Mouse (Mus musculus): ENCODE data around the gene Sema7a. TPM values are rescaled to one million over a fixed set of nuclear protein-coding genes. Genes with fewer than 3 reads are reported as not detected.

Gene Sema7a
- total RNA-seq, 2 experiments from 2014 or later, result 126 to 148 TPM

GRCm38 (mm10) chr9:57956196-57956837 lies 16.4 kb downstream of the Sema7a start:
- intact Hi-C loops (cut with DNase I), result no loop called here
- DNase-seq (ENCODE audit: low spot score in 2 of 2), result no peak

- DNase-seq (ENCODE audit: low spot score in 2 of 2), result no peak
- intact Hi-C loops (cut with DNase I), result no loop called here
Observed at GRCm38 (mm10) chr9:57956838-57957236, 16.9 kb downstream of the Sema7a start.

DNA sequence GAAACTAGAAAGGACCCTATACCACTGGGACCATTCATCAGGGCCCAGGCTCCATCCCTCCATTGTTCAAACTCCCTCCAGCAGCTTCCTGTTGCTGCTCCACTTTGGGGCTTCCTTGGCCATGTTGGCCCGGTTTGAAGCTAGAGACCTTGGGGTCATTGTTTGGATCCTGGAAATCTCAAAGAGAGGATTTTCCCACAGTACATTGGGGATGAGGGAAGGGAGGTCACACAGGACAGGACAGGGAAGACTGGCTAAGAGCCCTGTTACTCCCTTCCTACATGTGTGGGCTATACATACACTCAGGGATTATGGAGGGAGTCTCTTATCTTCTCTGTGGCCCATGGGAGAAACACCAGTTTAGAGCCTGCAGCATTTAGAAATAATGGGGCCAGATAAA lies 18.7 kb downstream of the Sema7a start:
- intact Hi-C loops (cut with DNase I), result no loop called here
- DNase-seq (ENCODE audit: low spot score in 2 of 2), result no peak

- intact Hi-C loops (cut with DNase I), result no loop called here
- no peak for DNase-seq (ENCODE audit: low spot score in 2 of 2)
Observed at GRCm38 (mm10) chr9:57959399-57959798, 19.5 kb downstream of the Sema7a start.

DNA sequence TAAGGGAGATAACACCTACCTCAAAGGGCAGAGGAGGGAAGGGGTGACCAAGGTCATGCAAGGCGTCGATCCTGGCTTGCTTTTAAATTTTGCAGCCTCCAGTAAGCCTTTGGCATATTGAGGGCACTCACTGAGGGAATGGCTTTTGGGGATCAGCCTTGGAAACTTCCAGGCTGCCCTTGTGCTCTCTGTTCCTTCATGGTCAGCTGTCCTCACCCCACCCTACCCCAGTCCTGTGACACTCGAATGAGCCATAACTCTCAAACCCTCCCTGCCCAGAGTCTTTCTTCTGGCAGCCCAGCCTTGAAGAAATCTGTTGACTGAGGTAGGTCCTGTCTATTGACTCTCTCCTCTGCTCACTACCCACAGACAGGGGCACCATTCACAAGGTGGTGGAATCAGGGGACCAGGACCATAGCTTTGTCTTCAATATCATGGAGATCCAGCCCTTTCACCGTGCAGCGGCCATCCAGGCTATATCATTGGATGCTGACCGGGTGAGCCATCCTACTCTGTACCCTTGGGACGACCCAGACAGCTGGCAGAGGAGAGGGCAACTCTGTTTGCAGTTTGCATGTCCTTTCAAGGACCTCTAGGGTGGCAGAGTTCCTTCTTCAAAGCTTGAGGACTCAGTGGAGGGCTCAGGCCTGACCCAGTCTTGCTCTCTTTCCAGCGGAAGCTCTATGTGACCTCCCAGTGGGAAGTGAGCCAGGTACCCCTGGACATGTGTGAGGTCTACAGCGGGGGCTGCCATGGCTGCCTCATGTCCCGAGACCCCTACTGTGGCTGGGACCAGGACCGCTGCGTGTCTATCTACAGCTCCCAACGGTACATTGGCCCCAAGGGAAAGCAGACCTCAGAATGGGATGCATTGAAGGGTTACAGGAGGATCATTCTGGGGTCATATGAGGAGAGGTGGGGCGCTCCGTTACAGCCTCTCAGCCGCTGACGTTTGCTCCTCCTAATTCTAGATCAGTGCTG lies 20.3 kb downstream of the Sema7a start:
- DNase-seq (ENCODE audit: low spot score in 2 of 2), result no peak
- intact Hi-C loops (cut with DNase I), result no loop called here

- DNase-seq (ENCODE audit: low spot score in 2 of 2), result no peak
- intact Hi-C loops (cut with DNase I), result no loop called here
Observed at GRCm38 (mm10) chr9:57961226-57961625, 21.3 kb downstream of the Sema7a start.

GRCm38 (mm10) chr9:57961863-57962778 lies 22.2 kb downstream of the Sema7a start:
- DNase-seq (ENCODE audit: low spot score in 2 of 2), result no peak
- intact Hi-C loops (cut with DNase I), result no loop called here

DNA sequence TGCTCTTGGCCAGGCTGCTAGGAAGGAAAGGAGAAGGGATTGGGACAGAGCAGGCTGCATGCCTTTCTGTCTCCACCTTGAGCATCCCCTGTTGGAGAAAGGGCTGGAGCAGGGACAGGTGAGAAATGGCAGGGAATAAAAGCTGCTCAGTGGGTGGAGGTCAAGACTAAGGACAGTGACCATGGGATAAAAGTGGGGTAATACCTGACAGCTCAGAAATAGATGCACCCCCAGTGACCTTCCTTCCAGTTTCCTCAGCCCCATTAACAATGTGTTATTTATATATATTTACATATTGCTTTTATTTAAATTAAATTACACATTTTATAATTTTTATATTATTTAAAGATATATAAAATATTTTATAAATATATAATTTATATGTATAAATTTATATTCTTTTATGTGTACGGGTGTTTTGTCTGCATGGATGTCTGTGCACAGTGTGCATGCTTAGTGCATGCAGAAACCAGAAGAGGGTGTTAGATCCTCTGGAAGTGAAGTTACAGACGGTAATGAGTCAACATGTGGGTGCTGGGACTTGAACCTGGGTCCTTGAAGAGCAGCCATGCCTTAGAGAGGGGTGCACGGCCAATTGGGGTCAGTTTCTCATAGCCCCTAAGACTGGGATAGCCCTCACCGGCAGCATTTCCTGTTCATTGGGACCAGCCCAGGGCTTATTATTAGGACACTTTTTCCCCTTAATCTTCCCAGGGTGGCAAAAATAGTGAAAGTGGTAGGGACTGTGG lies 23.5 kb downstream of the Sema7a start:
- intact Hi-C loops (cut with DNase I), result no loop called here
- no peak for DNase-seq (ENCODE audit: low spot score in 2 of 2)

DNA sequence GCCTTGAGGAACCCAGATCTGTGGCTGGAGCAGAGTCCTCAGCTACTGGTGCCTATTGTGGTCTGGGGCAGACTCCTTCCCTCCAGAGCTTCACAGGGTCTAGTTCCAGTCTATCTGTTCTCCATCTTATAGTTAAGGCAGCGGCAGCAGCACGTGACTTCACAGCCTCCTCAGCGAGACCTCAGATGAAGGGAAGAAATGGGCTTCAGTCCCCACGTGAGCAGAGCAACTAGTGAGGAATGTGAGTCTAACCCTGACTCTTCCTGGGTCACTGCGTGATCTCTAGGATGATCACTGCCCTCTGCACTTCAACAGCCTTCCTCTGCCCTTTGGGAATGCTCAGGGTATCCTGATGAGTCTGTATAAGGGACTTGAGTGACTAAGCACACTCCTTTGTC lies 24.1 kb downstream of the Sema7a start:
- intact Hi-C loops (cut with DNase I), result no loop called here
- no peak for DNase-seq (ENCODE audit: low spot score in 2 of 2)

- intact Hi-C loops (cut with DNase I), result no loop called here
- no peak for DNase-seq (ENCODE audit: low spot score in 2 of 2)
Observed at GRCm38 (mm10) chr9:57964528-57965250, 24.8 kb downstream of the Sema7a start.

DNA sequence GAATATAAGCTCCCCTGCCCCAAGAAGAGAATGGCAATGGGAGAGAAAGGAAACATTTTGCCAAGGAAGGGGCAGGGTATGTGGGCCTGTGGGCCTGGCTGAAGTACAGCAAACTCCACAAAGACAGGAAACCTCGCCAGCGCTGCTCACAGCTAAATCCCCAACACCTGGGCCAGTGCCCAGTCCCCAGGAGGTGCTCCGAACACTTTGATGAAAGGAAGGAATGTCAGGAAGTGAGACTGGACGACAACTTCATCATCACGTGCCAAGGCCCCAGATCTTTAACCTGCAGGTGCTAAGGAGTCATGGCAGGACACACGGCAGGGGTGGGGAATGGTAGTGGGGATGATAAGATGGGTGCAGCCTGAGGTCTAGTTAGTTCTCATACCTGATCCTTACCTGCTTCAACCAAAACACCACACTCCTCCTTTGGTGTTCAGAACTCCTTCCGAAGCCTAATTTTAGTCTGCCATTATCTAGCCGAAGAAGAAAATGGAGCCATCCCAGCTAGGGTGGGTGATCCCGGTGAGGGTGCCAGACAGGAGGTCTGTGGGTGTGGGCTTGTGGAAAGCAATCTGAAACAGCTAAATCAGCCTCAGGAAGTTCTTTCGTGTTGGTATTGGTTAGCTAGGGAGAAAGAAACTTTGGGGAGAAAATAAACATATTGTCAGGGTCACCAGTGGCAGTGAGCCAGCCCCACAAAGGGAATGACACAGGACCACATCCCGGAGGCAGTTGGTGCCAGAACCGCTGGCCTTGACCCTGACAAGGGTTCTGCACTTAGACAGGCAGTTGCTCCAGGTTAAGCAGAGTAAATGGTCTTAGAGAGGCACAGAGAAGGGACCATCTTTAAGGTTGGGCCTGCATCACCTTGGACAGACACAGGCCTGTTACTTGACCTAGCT lies 25.6 kb downstream of the Sema7a start:
- intact Hi-C loops (cut with DNase I), result no loop called here
- DNase-seq (ENCODE audit: low spot score in 2 of 2), result no peak

- peak; percentile 67 to 70 for DNase-seq (ENCODE audit: low spot score in 2 of 2)
- intact Hi-C loops (cut with DNase I), result no loop called here
Observed at GRCm38 (mm10) chr9:57967237-57967960, 27.5 kb downstream of the Sema7a start.

DNA sequence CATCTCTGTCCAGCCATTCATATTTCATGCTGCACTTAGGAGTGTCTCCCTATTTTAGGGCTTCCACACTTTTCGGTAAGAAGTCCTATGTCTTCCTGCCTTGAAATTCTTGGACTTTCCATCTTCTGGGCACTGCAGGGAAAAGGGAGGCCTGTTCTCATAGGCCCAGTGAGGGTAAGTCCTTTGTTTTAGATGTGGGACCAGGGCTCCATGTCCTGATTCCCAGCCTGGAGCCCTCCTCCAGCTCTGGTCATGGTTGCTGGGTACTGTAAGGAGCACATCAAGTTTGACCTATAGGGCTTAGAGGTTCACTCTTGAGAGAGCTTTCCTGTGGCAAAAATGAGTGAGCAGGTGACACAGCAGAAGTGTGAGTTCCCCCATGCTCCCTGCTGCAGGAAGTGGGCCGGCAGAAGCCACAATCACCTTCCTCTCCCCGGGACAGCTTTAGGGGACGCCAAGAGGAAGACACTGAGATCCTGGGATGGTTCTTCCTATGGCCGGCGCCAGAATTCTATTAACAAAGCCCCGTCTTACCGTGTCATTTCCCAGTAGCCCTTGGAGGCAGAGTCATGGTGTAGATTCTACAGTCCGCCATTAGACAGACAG lies 28.4 kb downstream of the Sema7a start:
- no peak for DNase-seq (ENCODE audit: low spot score in 2 of 2)
- intact Hi-C loops (cut with DNase I), result no loop called here

- intact Hi-C loops (cut with DNase I), result no loop called here
- no peak for DNase-seq (ENCODE audit: low spot score in 2 of 2)
Observed at GRCm38 (mm10) chr9:57968783-57969542, 29.1 kb downstream of the Sema7a start.

DNA sequence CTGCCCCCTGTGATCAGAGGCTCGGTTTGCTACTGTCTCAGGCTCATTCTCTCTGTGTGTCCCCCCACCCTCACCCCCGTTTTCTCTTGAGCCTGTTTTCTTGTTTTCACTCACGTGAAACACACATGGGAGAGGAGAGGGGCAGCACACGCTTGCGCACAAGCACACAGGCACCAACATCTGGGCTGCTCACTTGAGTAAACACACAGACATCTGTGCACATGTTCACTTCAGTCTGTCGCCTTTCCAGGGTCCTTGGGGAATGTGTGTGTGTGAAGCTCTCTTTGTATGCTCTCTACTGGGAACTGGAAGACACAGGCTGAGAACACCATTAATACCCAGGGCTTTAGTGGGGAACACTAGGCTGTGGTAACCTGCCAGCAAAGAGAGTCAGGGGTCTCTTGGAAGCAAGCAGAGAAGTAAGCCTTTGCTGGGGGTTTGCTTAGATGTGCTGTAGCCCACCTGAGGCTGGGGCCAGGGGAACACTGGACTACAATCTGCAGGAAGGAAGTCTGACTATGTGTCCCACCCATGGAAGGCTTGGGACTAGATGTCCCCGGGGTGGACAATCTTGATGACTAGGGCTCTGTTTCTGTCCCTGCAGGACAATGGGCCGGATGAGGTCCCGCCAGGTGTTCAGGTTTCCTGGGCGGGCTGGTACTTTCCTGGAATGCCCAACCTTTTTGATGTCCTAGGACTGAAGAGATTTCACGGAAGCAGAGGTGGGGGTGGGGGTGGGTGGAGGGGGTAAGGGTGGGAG lies 30.0 kb downstream of the Sema7a start:
- no peak for DNase-seq (ENCODE audit: low spot score in 2 of 2)
- intact Hi-C loops (cut with DNase I), result no loop called here

All from left cerebral cortex, postnatal 14 days (tissue).